17 mouse cellular contexts compared by ENCODE assay signal in the genomic region with DNA sequence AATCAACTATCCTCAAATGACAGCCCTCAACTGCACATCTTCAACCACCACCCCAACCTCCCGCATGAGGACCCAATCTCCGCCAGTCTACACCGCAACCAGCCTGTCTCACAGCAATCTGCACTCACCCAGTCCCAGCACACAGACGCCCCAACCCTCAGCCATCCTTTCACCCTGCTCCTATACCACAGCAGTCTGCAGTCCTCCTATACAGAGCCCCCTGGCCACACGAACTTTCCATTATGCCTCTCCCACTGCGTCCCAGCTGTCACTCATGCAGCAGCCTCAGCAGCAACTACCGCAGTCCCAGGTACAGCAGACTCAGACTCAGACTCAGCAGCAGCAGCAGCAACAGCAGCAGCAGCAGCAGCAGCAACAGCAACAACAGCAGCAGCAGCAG.
A peak's percentile ranks its signal among the peaks of the same experiment; 100 is the strongest.
DNase-seq lines count a peak whose midpoint lies in the region; ATAC-seq and TF ChIP-seq lines count a peak whose summit lies in the region.
"Had no signal": no experiment of that assay in that cellular context is flagged by ENCODE, and none has a peak within 500 bp of the region (broad histone marks: within the 10 kb centered on the region; RNA-seq: fewer than 3 reads in every experiment).

No protein-coding gene starts in this region.

- TF ChIP-seq CTCF in hindbrain, postnatal 0 days (IDR thresholded peaks at IDR 0.05; ENCODE audit: low read depth), result no peak
- TF ChIP-seq CTCF in midbrain, postnatal 0 days (IDR thresholded peaks at IDR 0.05), result no peak

- ATAC-seq in hindbrain, postnatal 0 days, result 0 out of 2 replicates have a peak, but pooled peaks have one; percentile 43
- ATAC-seq in hindbrain, embryonic 16.5 days, result no peak
- peak; percentile 65 for ATAC-seq in midbrain, embryonic 13.5 days
- no peak for ATAC-seq in midbrain, embryonic 16.5 days
- ATAC-seq in midbrain, postnatal 0 days (ENCODE audit: low FRiP score), result 0 out of 2 replicates have a peak, but pooled peaks have one; percentile 34
- ATAC-seq: activated CD4-positive, CD25-positive, alpha-beta regulatory T cell, adult 4 months; CD4-positive, CD25-positive, alpha-beta regulatory T cell, adult 4 months; liver, embryonic 12.5 days had no signal

- no peak for DNase-seq in hindbrain, postnatal 0 days (ENCODE audit: low spot score)
- peak; percentile 9 for DNase-seq in embryonic facial prominence, embryonic 10.5 days (ENCODE audit: low spot score)
- DNase-seq in midbrain, postnatal 0 days (ENCODE audit: low spot score), result no peak
- DNase-seq in retina, embryonic 14.5 days (ENCODE audit: low spot score), result no peak
- DNase-seq: cerebellum, adult 9-11 months; gastrocnemius, postnatal 36 days; heart, postnatal 4 days; kidney, adult 9 months had no signal

- no peak overlapping the region for H3K4me3 ChIP-seq in hindbrain, postnatal 0 days (ENCODE audit: low read length)
- no peak overlapping the region for H3K4me3 ChIP-seq in hindbrain, embryonic 16.5 days (ENCODE audit: low read length)
- H3K4me3 ChIP-seq in midbrain, embryonic 13.5 days (replicated peaks), result no peak overlapping the region
- H3K4me3 ChIP-seq in midbrain, embryonic 16.5 days (ENCODE audit: low read depth, low read length), result no peak overlapping the region
- no peak overlapping the region for H3K4me3 ChIP-seq in embryonic facial prominence, embryonic 10.5 days
- H3K4me3 ChIP-seq in midbrain, postnatal 0 days (ENCODE audit: low read depth, low read length), result no peak overlapping the region
- H3K4me3 ChIP-seq: heart, embryonic 12.5 days; liver, embryonic 12.5 days; lung, embryonic 15.5 days; neural tube, embryonic 13.5 days had no signal

- H3K27ac ChIP-seq in hindbrain, postnatal 0 days, result no peak overlapping the region
- H3K27ac ChIP-seq in hindbrain, embryonic 16.5 days (ENCODE audit: low read depth, low read length), result no peak overlapping the region
- H3K27ac ChIP-seq in midbrain, embryonic 13.5 days, result no peak overlapping the region
- no peak overlapping the region for H3K27ac ChIP-seq in midbrain, embryonic 16.5 days (ENCODE audit: low read length)
- H3K27ac ChIP-seq in embryonic facial prominence, embryonic 10.5 days (replicated peaks), result no peak overlapping the region
- no peak overlapping the region for H3K27ac ChIP-seq in midbrain, postnatal 0 days (ENCODE audit: low read depth, low read length)
- H3K27ac ChIP-seq: liver, embryonic 12.5 days; lung, embryonic 15.5 days; neural tube, embryonic 13.5 days had no signal

- H3K36me3 ChIP-seq in hindbrain, postnatal 0 days (ENCODE audit: insufficient read depth, low read length), result no peaks in the 10 kb centered on the region
- H3K36me3 ChIP-seq in hindbrain, embryonic 16.5 days (ENCODE audit: control insufficient read depth, insufficient read depth, low read length), result no peaks in the 10 kb centered on the region
- no peaks in the 10 kb centered on the region for H3K36me3 ChIP-seq in midbrain, embryonic 13.5 days
- no peaks in the 10 kb centered on the region for H3K36me3 ChIP-seq in midbrain, embryonic 16.5 days (ENCODE audit: control insufficient read depth, insufficient read depth, low read length)
- H3K36me3 ChIP-seq in embryonic facial prominence, embryonic 10.5 days (replicated peaks), result no peaks in the 10 kb centered on the region
- no peaks in the 10 kb centered on the region for H3K36me3 ChIP-seq in midbrain, postnatal 0 days (ENCODE audit: insufficient read depth, low read length)
- H3K36me3 ChIP-seq: heart, embryonic 12.5 days; liver, embryonic 12.5 days; lung, embryonic 15.5 days; neural tube, embryonic 13.5 days had no signal

- no peaks in the 10 kb centered on the region for H3K27me3 ChIP-seq in hindbrain, postnatal 0 days (ENCODE audit: insufficient read depth, low read length)
- H3K27me3 ChIP-seq in hindbrain, embryonic 16.5 days (replicated peaks; ENCODE audit: control insufficient read depth, insufficient read depth, low read length), result no peaks in the 10 kb centered on the region
- H3K27me3 ChIP-seq in midbrain, embryonic 13.5 days, result no peaks in the 10 kb centered on the region
- H3K27me3 ChIP-seq in midbrain, embryonic 16.5 days (ENCODE audit: control insufficient read depth, insufficient read depth, low read depth, low read length), result no peaks in the 10 kb centered on the region
- H3K27me3 ChIP-seq in embryonic facial prominence, embryonic 10.5 days (replicated peaks; ENCODE audit: low read depth, poor library complexity, severe bottlenecking), result no peaks in the 10 kb centered on the region
- no peaks in the 10 kb centered on the region for H3K27me3 ChIP-seq in midbrain, postnatal 0 days (ENCODE audit: insufficient read depth, low read length)
- H3K27me3 ChIP-seq: heart, embryonic 12.5 days; liver, embryonic 12.5 days; lung, embryonic 15.5 days; neural tube, embryonic 13.5 days had no signal

- H3K9me3 ChIP-seq in hindbrain, postnatal 0 days (ENCODE audit: low read length), result no peaks in the 10 kb centered on the region
- H3K9me3 ChIP-seq in hindbrain, embryonic 16.5 days (ENCODE audit: control insufficient read depth, low read length), result no peaks in the 10 kb centered on the region
- no peaks in the 10 kb centered on the region for H3K9me3 ChIP-seq in midbrain, embryonic 13.5 days
- H3K9me3 ChIP-seq in midbrain, embryonic 16.5 days (replicated peaks; ENCODE audit: control insufficient read depth, low read length, poor library complexity, severe bottlenecking), result no peaks in the 10 kb centered on the region
- H3K9me3 ChIP-seq in embryonic facial prominence, embryonic 10.5 days, result no peaks in the 10 kb centered on the region
- H3K9me3 ChIP-seq in midbrain, postnatal 0 days (ENCODE audit: low read length), result no peaks in the 10 kb centered on the region
- H3K9me3 ChIP-seq: heart, embryonic 12.5 days; liver, embryonic 12.5 days; lung, embryonic 15.5 days; neural tube, embryonic 13.5 days had no signal

- no peaks in the 10 kb centered on the region for H3K4me1 ChIP-seq in hindbrain, postnatal 0 days (ENCODE audit: insufficient read depth, low read length)
- H3K4me1 ChIP-seq in hindbrain, embryonic 16.5 days (ENCODE audit: control insufficient read depth, insufficient read depth, low read depth, low read length), result no peaks in the 10 kb centered on the region
- H3K4me1 ChIP-seq in midbrain, embryonic 13.5 days (replicated peaks), result no peaks in the 10 kb centered on the region
- H3K4me1 ChIP-seq in midbrain, embryonic 16.5 days (ENCODE audit: control insufficient read depth, insufficient read depth, low read length), result no peaks in the 10 kb centered on the region
- no peaks in the 10 kb centered on the region; the same call in 1 of the 2 replicates for H3K4me1 ChIP-seq in embryonic facial prominence, embryonic 10.5 days
- no peaks in the 10 kb centered on the region for H3K4me1 ChIP-seq in midbrain, postnatal 0 days (ENCODE audit: insufficient read depth, low read length)
- H3K4me1 ChIP-seq: heart, embryonic 12.5 days; liver, embryonic 12.5 days; lung, embryonic 15.5 days; neural tube, embryonic 13.5 days had no signal

- 70% methylated on average over 7 of the region's 7 CpGs for WGBS in hindbrain, postnatal 0 days
- 71% methylated on average over 7 of the region's 7 CpGs for WGBS in hindbrain, embryonic 16.5 days
- 77% methylated on average over 7 of the region's 7 CpGs for WGBS in midbrain, embryonic 13.5 days
- 67% methylated on average over 7 of the region's 7 CpGs for WGBS in midbrain, embryonic 16.5 days
- 70% methylated on average over 7 of the region's 7 CpGs for WGBS in embryonic facial prominence, embryonic 10.5 days
- 73% methylated on average over 7 of the region's 7 CpGs for WGBS in midbrain, postnatal 0 days

- H3K4me2 ChIP-seq in hindbrain, postnatal 0 days (ENCODE audit: low read depth, low read length), result no peak overlapping the region
- H3K4me2 ChIP-seq in hindbrain, embryonic 16.5 days (ENCODE audit: low read length), result no peak overlapping the region
- H3K4me2 ChIP-seq in midbrain, embryonic 13.5 days (replicated peaks), result no peak overlapping the region
- H3K4me2 ChIP-seq in midbrain, embryonic 16.5 days (ENCODE audit: low read length), result no peak overlapping the region
- H3K4me2 ChIP-seq in midbrain, postnatal 0 days (ENCODE audit: low read depth, low read length, poor library complexity, severe bottlenecking), result no peak overlapping the region
- H3K4me2 ChIP-seq: heart, embryonic 12.5 days; liver, embryonic 12.5 days; lung, embryonic 15.5 days; neural tube, embryonic 13.5 days had no signal

- H3K9ac ChIP-seq in hindbrain, postnatal 0 days (replicated peaks; ENCODE audit: low read length), result no peak overlapping the region
- H3K9ac ChIP-seq in hindbrain, embryonic 16.5 days (ENCODE audit: low read depth, low read length), result no peak overlapping the region
- H3K9ac ChIP-seq in midbrain, embryonic 13.5 days (replicated peaks), result no peak overlapping the region
- H3K9ac ChIP-seq in midbrain, embryonic 16.5 days (ENCODE audit: low read depth, low read length), result no peak overlapping the region
- no peak overlapping the region for H3K9ac ChIP-seq in midbrain, postnatal 0 days (replicated peaks; ENCODE audit: low read length, poor library complexity, severe bottlenecking)
- H3K9ac ChIP-seq: heart, embryonic 12.5 days; liver, embryonic 12.5 days; lung, embryonic 15.5 days; neural tube, embryonic 13.5 days had no signal

Comparison
In these comparisons a context has a peak if more than half of its experiments do, and no peak if none do; other contexts are left out.
1. ATAC-seq: peak in hindbrain, postnatal 0 days (single experiment), midbrain, embryonic 13.5 days (single experiment) and midbrain, postnatal 0 days (single experiment); none in hindbrain, embryonic 16.5 days (single experiment) and midbrain, embryonic 16.5 days (single experiment).